Mouse (Mus musculus): Measurements from ENCODE around the gene Faim2.

The Faim2 gene

DNA sequence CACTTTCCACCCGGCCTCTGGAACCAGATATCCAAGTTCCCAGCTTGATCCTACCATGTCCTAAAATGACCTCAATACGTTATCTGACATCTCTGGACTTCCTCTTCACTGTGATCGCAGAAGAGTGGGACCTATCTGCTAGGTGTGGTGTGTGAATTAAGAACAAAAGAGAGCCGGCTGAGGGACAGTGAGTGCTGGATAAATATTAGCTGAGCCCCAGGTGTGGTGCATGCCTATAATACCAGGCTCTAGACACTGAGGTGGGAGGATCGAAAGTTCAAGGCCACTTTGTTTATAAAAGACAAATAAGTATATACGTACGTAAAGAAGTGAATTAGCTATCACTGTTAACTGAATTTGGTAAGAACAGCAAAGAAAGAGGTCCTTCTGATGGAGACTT is 18.1 kb downstream of the Faim2 start:
- no peak for DNase-seq (ENCODE audit: low read depth, low spot score)

DNA sequence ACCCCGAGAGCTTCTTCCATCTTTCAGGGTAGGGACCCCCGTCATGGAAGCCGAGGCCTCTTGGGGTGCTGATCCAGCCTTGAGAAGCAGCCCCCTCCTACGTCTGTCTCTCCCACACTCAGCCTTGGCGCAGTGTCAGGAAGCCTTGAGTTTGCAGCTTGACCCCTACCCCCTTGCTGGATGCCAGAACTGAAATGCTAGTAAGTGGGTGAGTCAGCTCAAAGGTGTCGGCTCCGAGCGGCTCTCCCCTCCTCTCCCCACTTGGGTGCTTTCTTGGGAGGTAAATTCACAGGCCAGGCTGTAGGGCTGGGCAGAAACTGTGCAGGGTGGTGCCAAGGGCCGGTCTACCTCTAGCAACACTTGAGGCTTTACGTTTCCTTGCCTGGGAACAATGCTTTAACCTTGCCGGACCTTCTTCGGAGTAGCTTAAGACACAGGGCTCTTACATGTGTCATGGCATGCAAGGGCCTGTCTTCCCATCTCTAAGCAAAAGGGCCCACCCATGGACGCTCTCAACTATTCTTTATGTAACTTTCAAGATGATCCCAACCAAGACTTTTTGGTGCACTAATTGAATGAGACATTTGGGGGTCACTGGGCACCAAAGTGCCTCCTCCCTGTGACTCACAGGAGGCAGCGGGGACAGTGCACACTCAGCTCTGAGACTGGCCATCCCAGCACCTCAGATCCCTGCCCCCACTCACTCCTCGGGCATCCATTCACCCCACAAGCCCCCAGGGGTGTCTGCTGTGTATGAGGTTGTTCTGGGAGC is 22.5 kb downstream of the Faim2 start:
- DNase-seq (ENCODE audit: low read depth, low spot score), result no peak

DNA sequence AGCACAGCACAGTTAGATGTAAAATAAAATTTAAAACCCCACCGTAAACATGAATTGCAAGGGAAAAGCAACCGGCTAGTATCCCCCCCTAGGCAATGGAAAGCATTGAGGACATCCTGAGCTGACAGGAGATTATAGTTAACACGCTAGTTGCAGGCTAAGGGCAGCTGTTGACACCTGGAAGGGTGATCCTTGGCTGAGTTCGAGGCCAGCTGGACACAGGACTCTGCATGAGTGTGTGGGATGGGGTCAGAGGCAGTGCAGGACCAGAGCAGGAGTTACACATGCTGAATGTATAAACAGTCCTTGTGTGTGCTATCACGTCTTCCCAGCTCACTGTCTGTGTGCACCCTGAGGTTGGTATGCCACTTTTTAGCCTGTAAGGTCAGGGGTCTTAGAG is 24.7 kb downstream of the Faim2 start:
- no peak for DNase-seq (ENCODE audit: low read depth, low spot score)

- DNase-seq (ENCODE audit: low read depth, low spot score), result no peak
These were observed 25.6 kb downstream of the Faim2 start for GRCm38 (mm10) chr15:99502311-99502831.

DNA sequence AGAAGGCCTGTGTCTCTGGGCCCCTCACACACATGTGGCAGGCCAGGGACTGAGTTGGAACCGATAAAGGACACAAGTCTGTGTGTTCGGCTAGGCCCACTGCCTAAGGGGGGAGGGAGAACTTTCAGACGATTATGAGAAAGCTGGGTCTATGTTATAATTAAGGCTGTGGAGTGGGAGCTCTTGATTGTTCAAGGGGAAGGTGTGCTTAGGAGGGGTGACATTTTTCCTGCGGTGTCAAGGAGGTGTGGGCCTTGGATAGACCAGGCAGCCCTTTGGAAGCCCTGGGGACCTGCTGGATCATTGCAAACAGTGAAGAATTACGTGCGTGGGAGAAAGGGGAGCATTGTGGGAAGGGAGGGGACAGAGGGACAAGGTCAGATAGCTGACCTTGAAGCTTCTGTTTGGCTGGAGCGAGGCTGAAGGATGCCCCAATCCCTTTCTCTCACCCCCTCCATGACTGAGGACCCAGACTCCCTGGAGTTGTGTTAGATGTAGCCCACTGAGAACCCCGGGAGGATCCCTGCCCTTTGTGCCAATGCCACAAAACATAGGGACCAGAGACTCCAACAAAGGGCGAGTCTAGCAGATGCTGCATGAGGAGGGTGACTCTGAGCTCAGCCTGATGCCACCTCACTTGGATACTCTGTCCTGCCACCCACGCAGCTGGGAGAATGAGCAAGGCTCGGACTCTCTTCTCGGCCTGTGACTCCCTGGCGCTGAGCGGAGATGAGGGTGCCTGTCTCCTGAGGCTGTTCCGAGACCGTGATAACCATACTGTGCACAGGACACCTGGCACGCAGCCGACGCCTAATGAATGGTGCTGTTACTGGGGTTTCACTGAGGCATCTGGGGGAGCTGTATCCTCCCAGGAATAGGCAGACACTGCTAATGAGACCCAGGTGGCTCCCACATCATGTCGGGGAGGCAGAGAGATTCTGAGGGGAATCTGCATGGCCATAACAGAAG is 26.4 kb downstream of the Faim2 start:
- DNase-seq (ENCODE audit: low read depth, low spot score), result no peak

- DNase-seq (ENCODE audit: low read depth, low spot score), result no peak
These were observed 27.6 kb downstream of the Faim2 start for GRCm38 (mm10) chr15:99500320-99500719.

GRCm38 (mm10) chr15:99499726-99500125 is 28.2 kb downstream of the Faim2 start:
- DNase-seq (ENCODE audit: low read depth, low spot score), result no peak

- no peak for DNase-seq (ENCODE audit: low read depth, low spot score)
These were observed 29.2 kb downstream of the Faim2 start for GRCm38 (mm10) chr15:99498781-99499180.

- DNase-seq (ENCODE audit: low read depth, low spot score), result no peak
These were observed 29.6 kb downstream of the Faim2 start for GRCm38 (mm10) chr15:99498356-99498755.

DNA sequence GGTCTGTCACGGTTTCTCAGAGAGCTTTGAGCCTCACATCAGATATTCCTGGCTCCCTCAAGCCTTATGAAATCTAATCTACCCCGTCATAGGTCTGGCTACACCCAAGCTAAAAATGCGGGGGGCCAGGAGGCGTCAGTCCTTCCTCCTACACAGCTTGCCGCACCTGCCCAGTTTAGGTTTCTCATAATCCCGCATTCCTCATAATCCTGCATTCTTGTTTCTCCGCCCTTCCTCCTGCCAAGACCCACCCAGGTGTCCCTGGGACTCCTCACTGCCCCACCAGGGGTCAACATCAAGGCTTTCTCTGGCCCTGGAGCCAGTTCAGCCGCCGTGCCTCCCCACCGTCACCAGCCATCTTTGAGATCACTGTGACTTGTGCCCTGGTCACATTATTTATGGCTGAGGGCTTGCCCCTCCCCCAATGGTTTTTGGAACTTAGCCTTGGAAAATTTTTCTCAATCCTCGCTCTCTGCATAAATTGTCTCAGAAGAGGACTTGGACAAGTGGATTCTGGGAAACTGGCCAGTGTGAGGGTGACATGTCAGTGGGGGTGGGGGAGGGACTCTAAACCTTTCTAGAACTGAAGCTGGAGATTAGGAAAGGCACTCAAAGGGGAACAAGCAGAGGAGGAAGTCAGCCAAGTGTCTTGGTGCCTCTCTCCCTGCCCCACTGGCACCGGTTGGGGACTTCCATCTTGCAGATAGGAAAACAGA is 30.3 kb downstream of the Faim2 start:
- no peak for DNase-seq (ENCODE audit: low read depth, low spot score)

DNA sequence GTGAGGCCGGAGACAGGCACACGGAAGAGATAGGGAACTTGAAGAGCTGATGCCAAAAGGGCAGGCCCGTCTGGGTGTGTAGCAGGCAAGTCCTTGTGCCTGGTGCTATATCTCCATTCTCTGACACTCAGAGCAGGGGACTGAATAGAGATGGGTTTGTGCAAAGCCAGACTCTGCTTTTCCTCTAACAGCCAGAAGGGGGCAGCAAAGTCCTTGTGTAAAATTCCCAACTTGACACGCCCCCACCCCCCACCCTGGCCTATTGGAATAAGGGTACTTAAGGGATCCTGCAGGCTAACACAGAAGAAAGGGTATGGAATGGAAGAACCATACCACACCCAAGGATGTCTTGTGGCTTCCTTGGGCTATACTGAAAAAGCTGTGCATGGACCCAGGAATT is 30.9 kb downstream of the Faim2 start:
- DNase-seq (ENCODE audit: low read depth, low spot score), result peak; percentile 68

DNA sequence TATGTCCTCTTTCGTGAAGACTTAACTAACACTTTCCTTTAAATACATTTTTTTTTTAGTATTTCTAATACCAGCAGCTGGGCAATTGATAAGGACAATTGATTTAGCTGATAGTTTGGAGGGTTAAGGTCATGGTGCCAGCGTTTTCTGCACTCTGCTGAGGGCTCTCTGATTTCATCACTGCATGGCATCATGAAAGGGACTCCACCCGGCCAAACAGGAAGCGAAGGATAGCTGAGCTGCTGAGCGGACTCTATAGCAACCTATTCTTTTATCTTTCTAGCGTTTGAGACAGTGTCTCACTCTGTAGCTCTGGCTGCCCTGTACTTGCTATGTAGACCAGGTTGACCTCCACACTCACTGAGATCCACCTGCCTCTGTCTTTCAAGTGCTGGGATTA is 43.2 kb downstream of the Faim2 start:
- DNase-seq (ENCODE audit: low read depth, low spot score), result no peak

GRCm38 (mm10) chr15:99475814-99476213 is 52.2 kb downstream of the Faim2 start:
- no peak for DNase-seq (ENCODE audit: low read depth, low spot score)

DNA sequence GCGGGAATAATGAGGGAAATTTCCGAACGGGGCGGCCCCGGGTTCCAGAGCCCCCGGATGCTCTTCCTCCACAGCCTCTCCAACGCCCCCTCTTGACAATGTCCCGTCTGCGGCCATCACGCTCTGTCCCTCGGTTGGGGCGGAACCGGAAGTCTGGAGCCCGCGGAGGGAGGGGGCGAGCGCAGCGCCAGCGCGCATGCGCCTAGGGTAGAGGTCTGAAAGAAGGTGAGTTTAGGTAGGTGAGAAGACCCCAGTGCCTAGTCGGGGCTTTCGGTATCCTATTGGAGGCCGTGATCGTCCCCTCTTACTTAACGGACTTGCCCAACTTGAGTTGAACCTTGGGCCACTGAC is 53.4 kb downstream of the Faim2 start, which contains the start of gene Bcdin3d:
TSS of gene Bcdin3d (minus strand) at position 155 of the 351 bp plus-strand sequence.
- peak; percentile 81 for DNase-seq (ENCODE audit: low read depth, low spot score)

DNA sequence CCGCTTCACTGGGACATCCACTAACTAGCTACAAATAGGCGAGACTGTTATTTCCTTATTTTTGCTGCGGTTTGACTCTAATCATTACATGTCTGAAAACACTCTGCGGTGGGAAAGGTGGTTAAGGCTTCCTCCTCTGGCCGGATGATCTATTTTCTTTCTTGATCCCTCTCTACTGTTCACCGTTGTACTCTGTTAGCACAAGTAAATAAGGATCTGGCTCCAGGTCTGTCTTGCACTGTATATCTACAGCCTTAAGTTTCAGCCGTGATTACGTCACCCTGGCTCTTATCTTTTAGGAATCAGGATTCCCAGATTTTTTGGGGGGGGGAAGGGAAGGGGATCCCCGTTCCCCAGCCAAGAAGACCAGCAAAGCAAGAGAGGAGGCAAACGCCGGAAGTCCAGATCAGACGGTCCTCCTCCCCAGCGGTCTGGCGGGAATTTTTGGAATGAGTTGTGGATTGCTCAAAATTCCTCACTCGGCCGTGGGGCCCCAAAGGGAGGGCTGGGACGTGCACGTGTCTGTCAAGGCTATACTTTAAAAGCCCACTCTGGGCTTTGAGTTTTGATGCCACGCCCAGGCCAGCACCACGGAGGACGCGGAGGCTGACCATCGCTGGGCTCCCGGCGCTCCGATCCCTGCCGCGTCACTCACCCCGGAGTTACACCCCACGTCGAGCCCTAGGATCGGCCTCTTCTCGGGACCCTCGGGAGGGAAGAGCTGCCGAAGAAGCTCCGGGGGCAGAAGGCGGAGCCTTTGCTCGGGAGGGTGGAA is 54.0 kb downstream of the Faim2 start:
- DNase-seq (ENCODE audit: low read depth, low spot score), result no peak

DNA sequence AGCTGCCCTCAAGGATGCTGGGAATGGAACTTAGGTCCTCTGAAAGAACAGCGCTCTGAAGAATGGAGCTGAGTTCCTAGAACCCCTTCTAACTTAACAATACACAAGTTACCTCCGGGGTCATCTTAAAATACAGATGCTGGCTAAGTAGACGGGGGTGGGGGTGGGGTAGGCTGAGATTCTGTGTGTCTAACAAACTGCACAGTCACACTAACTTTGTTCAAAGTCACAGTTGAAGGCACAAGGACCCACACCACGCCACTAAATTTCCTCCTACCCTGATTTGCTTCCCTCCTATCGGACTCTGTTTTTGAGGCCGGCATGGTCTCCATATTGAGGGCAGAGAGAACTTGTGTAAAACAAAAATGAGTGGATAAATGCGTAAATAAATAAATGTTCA is 55.0 kb downstream of the Faim2 start:
- no peak for DNase-seq (ENCODE audit: low read depth, low spot score)

DNA sequence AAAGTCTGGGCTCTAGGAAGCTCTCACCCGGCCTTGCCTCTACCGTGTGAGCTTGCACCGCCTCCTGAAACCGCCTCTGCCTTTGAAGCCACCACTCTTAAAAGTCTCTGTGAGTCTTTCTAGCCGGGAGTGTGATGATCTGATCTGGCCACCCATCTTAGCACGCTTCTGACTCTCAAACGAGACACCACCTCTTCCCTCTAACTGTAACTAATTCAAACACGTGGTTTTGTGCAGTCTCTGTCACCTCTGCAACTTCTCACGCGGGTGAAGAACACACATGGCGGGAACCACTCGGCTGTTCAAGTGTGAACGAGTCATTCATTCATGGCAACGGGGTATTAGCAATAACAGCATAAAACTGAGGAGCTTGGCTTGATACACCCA is 56.3 kb downstream of the Faim2 start:
- DNase-seq (ENCODE audit: low read depth, low spot score), result no peak

DNA sequence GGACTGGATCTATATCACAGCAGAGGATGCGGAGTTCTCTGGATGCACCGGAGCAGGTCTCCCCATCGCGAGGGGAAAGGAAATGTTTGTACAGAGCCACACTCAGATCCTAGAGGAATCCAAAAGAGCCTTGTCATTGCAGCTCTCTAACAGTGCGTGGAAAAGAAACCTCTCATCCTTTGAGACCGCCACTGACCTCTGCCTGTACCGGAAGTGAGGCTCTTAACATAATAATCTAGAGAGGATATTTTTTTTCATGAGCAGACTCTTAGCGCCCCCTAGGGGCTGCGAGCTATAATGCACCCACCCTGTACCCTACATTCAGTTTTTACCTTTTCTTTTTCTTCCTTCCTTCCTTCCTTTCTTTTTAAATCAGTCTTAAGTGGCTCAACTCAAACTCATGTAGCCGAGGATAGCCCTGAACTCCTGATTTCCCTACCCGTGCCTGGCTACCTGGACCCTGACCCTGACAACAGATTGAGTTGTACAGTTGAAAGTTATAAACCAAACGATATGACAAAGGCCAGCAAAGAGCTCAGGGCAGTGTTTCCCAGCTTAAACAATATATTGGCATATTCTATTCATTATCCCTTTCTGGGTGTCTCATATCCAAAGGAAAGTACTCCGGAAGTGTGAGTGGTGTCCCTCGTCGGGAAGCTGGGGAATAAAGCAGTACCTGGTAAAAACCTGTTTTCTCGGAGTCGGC is 56.8 kb downstream of the Faim2 start:
- DNase-seq (ENCODE audit: low read depth, low spot score), result no peak

DNA sequence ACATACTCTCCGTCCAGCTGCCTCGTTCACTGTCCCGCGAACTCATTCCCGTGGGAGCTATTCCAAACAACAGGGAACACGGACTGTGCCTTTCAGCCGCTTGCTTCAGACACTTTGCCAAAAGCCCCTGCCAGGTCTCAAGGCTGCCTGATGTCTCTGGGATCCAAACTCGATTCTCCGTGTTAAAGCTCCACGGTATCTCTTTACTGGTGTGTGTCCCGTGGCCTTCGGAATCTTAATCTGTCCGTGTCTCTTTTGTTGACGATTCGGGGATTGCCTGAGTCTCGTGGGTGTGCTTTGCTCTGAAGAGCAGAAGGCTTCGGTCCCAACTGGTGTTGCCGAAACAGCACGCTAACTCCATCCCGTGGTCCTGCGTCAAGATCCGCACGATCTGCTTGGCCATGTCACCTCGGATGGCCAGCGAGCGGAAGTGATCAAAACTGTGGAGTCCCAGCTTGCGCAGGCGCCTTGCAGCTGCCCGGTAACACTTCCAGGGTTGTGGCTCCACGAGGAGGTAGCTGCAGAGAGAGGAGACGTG is 57.7 kb downstream of the Faim2 start:
- DNase-seq (ENCODE audit: low read depth, low spot score), result no peak

- no peak for DNase-seq (ENCODE audit: low read depth, low spot score)
These were observed 58.2 kb downstream of the Faim2 start for GRCm38 (mm10) chr15:99469736-99470135.

All from retina, postnatal 7 days (tissue).